Comparison of ENCODE assay signal across 8 mouse cellular contexts in the genomic region with DNA sequence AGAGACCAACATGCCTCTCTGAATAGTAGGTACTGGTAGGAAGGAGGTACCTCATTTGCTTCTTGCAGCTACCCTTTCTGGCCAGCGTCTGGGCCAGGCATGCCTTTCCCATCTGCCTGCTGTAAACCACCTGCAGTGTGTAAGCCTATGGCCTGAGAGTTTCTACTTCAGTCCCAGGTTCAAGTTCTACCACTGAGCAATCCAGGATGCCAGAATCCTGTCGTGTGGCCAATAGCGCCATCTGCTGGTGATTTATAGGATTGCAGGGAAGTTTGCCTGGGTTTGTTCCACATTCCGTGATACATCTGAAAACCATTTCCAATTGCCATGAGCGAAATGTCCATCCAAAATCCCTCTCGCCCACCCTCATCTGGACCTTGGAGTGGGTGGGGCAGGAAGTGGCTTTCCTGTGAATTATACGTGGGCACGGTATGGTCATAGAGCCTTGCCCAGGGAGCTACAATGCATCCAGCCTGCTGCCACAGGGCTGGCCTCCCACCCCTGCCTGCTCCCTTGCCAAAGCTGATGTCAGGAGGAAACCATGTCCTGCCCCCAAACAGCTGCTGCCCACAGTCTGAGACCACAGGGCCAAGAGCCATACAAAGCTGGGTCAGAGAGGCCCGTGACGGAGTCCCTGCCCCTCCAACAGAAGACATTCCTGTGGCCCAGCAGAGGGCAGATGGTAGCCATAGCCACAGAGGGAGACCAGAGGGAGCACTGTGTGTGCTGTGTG.
DNase-seq lines count a peak whose midpoint lies in the region; ATAC-seq and TF ChIP-seq lines count a peak whose summit lies in the region.

No protein-coding gene starts in this region.

- H3K9ac ChIP-seq in hindbrain, embryonic 12.5 days = peak overlapping the region; percentile 28

- H3K36me3 ChIP-seq in hindbrain, embryonic 12.5 days = no peaks in the 10 kb centered on the region

- H3K9me3 ChIP-seq in hindbrain, embryonic 12.5 days (replicated peaks) = no peaks in the 10 kb centered on the region

- no peak overlapping the region for H3K4me2 ChIP-seq in hindbrain, embryonic 12.5 days (replicated peaks)

- TF ChIP-seq CTCF in cerebellum, adult 2 months (IDR thresholded peaks at IDR 0.05; ENCODE audit: borderline replicate concordance, insufficient read depth, low read depth, low read length) = peak; percentile 92

- no peak overlapping the region for H3K4me3 ChIP-seq in cerebellum, adult 2 months (replicated peaks; ENCODE audit: insufficient read depth, low read depth, low read length)
- H3K4me3 ChIP-seq in hindbrain, embryonic 12.5 days = no peak overlapping the region

- WGBS in cerebellum, adult 2 months = 15% methylated on average over 10 of the region's 10 CpGs
- WGBS in hindbrain, embryonic 12.5 days = 15% methylated on average over 10 of the region's 10 CpGs

- H3K27ac ChIP-seq in cerebellum, adult 2 months (ENCODE audit: insufficient read depth, low read length) = no peak overlapping the region
- H3K27ac ChIP-seq in hindbrain, embryonic 12.5 days = peak overlapping the region; percentile 87

- H3K4me1 ChIP-seq in cerebellum, adult 2 months (ENCODE audit: control insufficient read depth, insufficient read depth, low read length) = peaks cover 12% of the 10 kb centered on the region; the same call in 1 of the 2 replicates
- H3K4me1 ChIP-seq in hindbrain, embryonic 12.5 days = peaks cover 46% of the 10 kb centered on the region

- H3K27me3 ChIP-seq in cerebellum, adult 2 months (ENCODE audit: control insufficient read depth, insufficient read depth, low read length) = no peaks in the 10 kb centered on the region
- H3K27me3 ChIP-seq in hindbrain, embryonic 12.5 days = 0 out of 2 replicates have a peak, but pooled peaks cover 2% of the 10 kb centered on the region

- peak; percentile 61 for DNase-seq in ES-CJ7 (ENCODE audit: low read depth, low spot score)
- DNase-seq in cerebellum, adult 2 months = peak; percentile 75 to 89
- DNase-seq in frontal cortex, postnatal 14 days (ENCODE audit: low spot score in 2 of 2) = peak; percentile 74 to 89
- DNase-seq in layer of hippocampus, postnatal 14 days (ENCODE audit: low spot score in 2 of 2) = peak; percentile 89 to 90
- peak; percentile 90 for DNase-seq in lung, postnatal 10 days
- peak; percentile 67 for DNase-seq in ovary, postnatal 36 days (ENCODE audit: low spot score)
- peak; percentile 82 for DNase-seq in thymus, postnatal 4 days

- no peak; the same call in 1 of the 2 replicates for ATAC-seq in hindbrain, embryonic 12.5 days (ENCODE audit: low FRiP score)

- TF ChIP-seq POLR2A in cerebellum, adult 2 months (IDR thresholded peaks at IDR 0.05; ENCODE audit: borderline replicate concordance, insufficient read depth, low read length) = no peak
